Comparison of ENCODE assay signal across 9 mouse cellular contexts in the genomic region with DNA sequence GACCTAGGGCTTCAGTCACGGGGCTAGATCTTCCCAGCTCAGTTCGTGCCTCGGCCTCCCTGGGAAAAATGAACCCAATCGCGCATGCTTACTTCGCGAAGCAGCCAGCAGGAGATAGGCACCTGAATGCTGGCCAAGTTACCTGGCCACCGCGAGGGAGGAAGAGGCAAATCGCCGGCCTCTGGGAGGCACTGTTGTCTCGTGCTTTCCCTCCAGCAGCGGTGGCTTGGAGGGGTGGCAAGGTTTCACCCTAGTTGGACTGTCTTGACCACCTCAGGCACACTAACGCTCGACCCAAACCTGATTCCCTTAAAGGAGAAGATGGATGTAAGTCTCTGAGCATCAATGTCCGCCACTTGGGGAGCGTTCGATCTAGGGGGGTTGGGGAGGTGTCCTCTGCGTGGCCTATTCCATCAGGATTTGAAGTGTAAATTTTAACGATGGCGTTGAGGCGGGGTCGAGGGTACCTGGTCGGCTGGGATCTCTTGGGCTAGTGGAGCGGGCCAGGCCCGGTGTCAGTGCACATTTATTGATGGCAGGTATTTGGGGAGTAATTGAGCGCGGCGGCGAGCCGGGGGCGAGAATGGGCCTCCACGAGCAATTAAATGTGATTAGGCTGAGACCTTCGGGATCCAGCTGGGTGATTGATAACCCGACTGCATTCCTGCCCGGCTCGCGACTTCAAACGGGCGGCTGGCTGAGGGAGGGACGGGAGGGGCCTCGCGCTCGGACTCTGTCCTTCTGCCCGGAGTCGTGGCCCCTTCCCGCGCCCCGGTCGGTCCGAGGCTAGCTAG. TPM values are rescaled to one million over a fixed set of nuclear protein-coding genes. Genes with fewer than 3 reads are reported as not detected.
DNase-seq lines count a peak whose midpoint lies in the region; ATAC-seq and TF ChIP-seq lines count a peak whose summit lies in the region.
"Had no signal": no experiment of that assay in that cellular context is flagged by ENCODE, and none has a peak within 500 bp of the region (broad histone marks: within the 10 kb centered on the region; RNA-seq: fewer than 3 reads in every experiment).

No protein-coding gene starts in this region.

- H3K4me1 ChIP-seq in forebrain, embryonic 12.5 days = peaks cover 35% of the 10 kb centered on the region
- H3K4me1 ChIP-seq in intestine, postnatal 0 days (replicated peaks; ENCODE audit: control insufficient read depth, insufficient read depth, low read length) = no peaks in the 10 kb centered on the region; the same call in 1 of the 2 replicates
- H3K4me1 ChIP-seq in lung, postnatal 0 days (ENCODE audit: insufficient read depth, low read depth, low read length) = peaks cover 4% of the 10 kb centered on the region; the same call in 1 of the 2 replicates

- peak; percentile 78 for TF ChIP-seq CTCF in intestine, postnatal 0 days (IDR thresholded peaks at IDR 0.05; ENCODE audit: low read depth)
- peak; percentile 76 for TF ChIP-seq CTCF in lung, postnatal 0 days (IDR thresholded peaks at IDR 0.05)

- H3K4me2 ChIP-seq in forebrain, embryonic 12.5 days = peak overlapping the region; percentile 45
- peak overlapping the region; percentile 59 for H3K4me2 ChIP-seq in intestine, postnatal 0 days (replicated peaks; ENCODE audit: low read depth)
- H3K4me2 ChIP-seq in lung, postnatal 0 days (replicated peaks; ENCODE audit: low read depth, low read length) = peak overlapping the region; percentile 27

- under 1% methylated on average over 51 of the region's 51 CpGs for WGBS in forebrain, embryonic 12.5 days
- WGBS in intestine, postnatal 0 days = under 1% methylated on average over 51 of the region's 51 CpGs
- WGBS in lung, postnatal 0 days = under 1% methylated on average over 51 of the region's 51 CpGs

- H3K9ac ChIP-seq in forebrain, embryonic 12.5 days = peak overlapping the region; percentile 43; the same call in 1 of the 2 replicates
- no peak overlapping the region for H3K9ac ChIP-seq in intestine, postnatal 0 days (ENCODE audit: low read depth, low read length)
- H3K9ac ChIP-seq in lung, postnatal 0 days (replicated peaks; ENCODE audit: low read depth) = no peak overlapping the region

- H3K9me3 ChIP-seq in forebrain, embryonic 12.5 days = no peaks in the 10 kb centered on the region
- H3K9me3 ChIP-seq in intestine, postnatal 0 days (ENCODE audit: control insufficient read depth) = no peaks in the 10 kb centered on the region
- no peaks in the 10 kb centered on the region for H3K9me3 ChIP-seq in lung, postnatal 0 days (ENCODE audit: low read length)

- H3K36me3 ChIP-seq in forebrain, embryonic 12.5 days (replicated peaks) = no peaks in the 10 kb centered on the region
- no peaks in the 10 kb centered on the region for H3K36me3 ChIP-seq in intestine, postnatal 0 days (ENCODE audit: control insufficient read depth, insufficient read depth)
- no peaks in the 10 kb centered on the region for H3K36me3 ChIP-seq in lung, postnatal 0 days (ENCODE audit: insufficient read depth, low read length)

- TF ChIP-seq EP300 in lung, postnatal 0 days (IDR thresholded peaks at IDR 0.05) = no peak

- ATAC-seq in forebrain, embryonic 12.5 days (ENCODE audit: low FRiP score) = no peak
- ATAC-seq in intestine, postnatal 0 days = no peak
- no peak for ATAC-seq in lung, postnatal 0 days

- peaks cover 98% of the 10 kb centered on the region for H3K27me3 ChIP-seq in forebrain, embryonic 12.5 days
- peaks cover 72% of the 10 kb centered on the region for H3K27me3 ChIP-seq in intestine, postnatal 0 days (replicated peaks; ENCODE audit: control insufficient read depth, insufficient read depth, low read length)
- peaks cover 53% of the 10 kb centered on the region for H3K27me3 ChIP-seq in lung, postnatal 0 days (replicated peaks; ENCODE audit: insufficient read depth, low read length)

- 0 out of 2 replicates have a peak overlapping the region, but pooled peaks have one; percentile 25 for H3K27ac ChIP-seq in forebrain, embryonic 12.5 days
- H3K27ac ChIP-seq in intestine, postnatal 0 days (ENCODE audit: low read depth, low read length) = no peak overlapping the region
- H3K27ac ChIP-seq in lung, postnatal 0 days (ENCODE audit: low read length) = no peak overlapping the region

- H3K4me3 ChIP-seq in forebrain, embryonic 12.5 days (replicated peaks) = peak overlapping the region; percentile 27
- H3K4me3 ChIP-seq in intestine, postnatal 0 days (ENCODE audit: low read depth, low read length) = peak overlapping the region; percentile 32
- H3K4me3 ChIP-seq in lung, postnatal 0 days (ENCODE audit: low read depth, low read length) = peak overlapping the region; percentile 14
- H3K4me3 ChIP-seq: myocyte had no signal

- DNase-seq in thymus, postnatal 4 days = peak; percentile 18
- DNase-seq in thymus, postnatal 0 days (ENCODE audit: low spot score) = no peak
- DNase-seq in lung, postnatal 0 days (ENCODE audit: low spot score) = peak; percentile 34
- peak; percentile 83 for DNase-seq in urinary bladder, postnatal 14 days (ENCODE audit: low spot score)
- no peak for DNase-seq in left cerebral cortex, adult 9 months (ENCODE audit: low spot score in 2 of 2)
- DNase-seq in cerebellum, adult 18-20 months = no peak

RNA-seq across cellular contexts. Expression of gene Msx2, which starts 10.8 kb away (rescaled TPM):
- polyA plus RNA-seq in thymus, postnatal 0 days (2015; fragmentation: Nextera tagmentation; extraction: Ambion mirVana) = 0.07 TPM in 1 of 2 replicates, not detected in the other
- 9.8 and 19.6 TPM in 2 replicates for polyA plus RNA-seq in forebrain, embryonic 12.5 days (2016; fragmentation: Nextera tagmentation; extraction: Ambion mirVana)
- polyA plus RNA-seq in intestine, postnatal 0 days (2015; fragmentation: Nextera tagmentation; extraction: Ambion mirVana) = not detected in 2 replicates
- polyA plus RNA-seq in lung, postnatal 0 days (2015; fragmentation: Nextera tagmentation; extraction: Ambion mirVana) = 0.07 and 0.12 TPM in 2 replicates

Comparison
In these comparisons a context has a peak if more than half of its experiments do, and no peak if none do; other contexts are left out.
1. DNase-seq: peak in thymus, postnatal 4 days (single experiment), lung, postnatal 0 days (single experiment) and urinary bladder, postnatal 14 days (single experiment); none in thymus, postnatal 0 days (single experiment), left cerebral cortex, adult 9 months (0 of 2) and cerebellum, adult 18-20 months (0 of 2).
2. Peak in every context shown above with its lines, with median percentiles within 50 percentile points of each other: H3K4me2 ChIP-seq and H3K4me3 ChIP-seq.